Mouse (Mus musculus) neutrophil, adult 59 days (primary cell): ENCODE data around the gene Cftr. TPM values are rescaled to one million over a fixed set of nuclear protein-coding genes. Genes with fewer than 3 reads are reported as not detected.

Source experiments
- total RNA-seq, 2 experiments: library from RNA; stranded (reverse); gene quantifications; 1 replicate in 1 of 2; 2 replicates in 1 of 2; pipeline ENCODE4 v1.2.4; 2023

Cftr gene
- not detected for total RNA-seq

GRCm38 (mm10) chr6:18170311-18170922 lies at the start of gene Cftr:
Gene Cftr (plus strand): TSS chr6:18170687.

Other genes starting within 250 kb of the Cftr start
- gene Wnt2, start 140.1 kb upstream of the Cftr start, total RNA-seq: not detected
- gene Asz1, start 61.6 kb upstream of the Cftr start, total RNA-seq: not detected